Mouse (Mus musculus) T-helper 2 cell (primary cell): ENCODE data around the gene Spcs2.
"Not testable (repeated sequence)": the region's sequence is repeated elsewhere in the genome, so short reads cannot be mapped to it uniquely, and the experiment has no call there.

Experiments used
- in situ Hi-C: fragments of 300-600 bp; cut with MboI, MseI; formaldehyde crosslinking; loops from one replicate; pipeline ENCODE4 v1.15.1; 2025; ENCODE audit warnings: high pct_unique_total_duplicates

Spcs2 gene

DNA sequence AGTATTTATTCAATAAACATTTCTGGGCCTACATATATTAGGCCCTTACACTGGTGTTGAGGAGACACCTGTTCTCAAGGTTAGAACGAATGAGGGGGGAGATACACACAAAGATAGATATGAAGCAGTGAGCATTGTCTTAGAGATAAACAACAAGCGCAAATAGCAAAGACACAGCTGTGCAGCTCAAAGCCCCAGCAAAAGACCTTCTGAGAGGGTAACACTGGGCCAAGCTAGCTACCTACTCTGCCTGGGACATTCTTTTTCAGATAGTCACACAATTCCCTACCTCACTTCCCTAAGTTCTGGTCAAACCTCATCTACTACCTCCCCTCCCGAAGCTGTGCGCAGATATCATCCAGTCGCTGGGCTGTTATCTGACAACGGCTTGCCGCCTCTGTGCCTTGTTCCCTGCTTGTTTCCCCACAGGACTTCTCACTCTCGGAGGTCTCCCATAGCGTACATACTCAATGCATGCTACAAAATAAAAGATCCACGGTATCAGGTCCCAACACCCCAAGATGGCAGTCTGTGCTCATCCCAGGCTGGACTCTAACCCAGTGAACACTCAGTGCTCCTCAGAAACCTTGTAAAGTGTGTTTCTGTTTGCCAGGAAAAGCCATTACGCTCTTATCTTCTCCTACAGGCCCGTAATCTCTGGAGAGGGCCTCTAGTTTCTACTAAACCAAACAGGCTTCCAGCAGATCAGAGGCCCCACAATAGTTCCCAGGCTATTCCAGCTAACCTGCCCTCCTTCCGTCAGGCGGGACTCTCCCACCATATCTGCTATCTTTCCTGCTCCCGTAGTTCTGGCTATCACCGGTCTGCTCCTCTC lies 38.4 kb downstream of the Spcs2 start:
- in situ Hi-C loops, result loop anchor here (5.0 kb wide), 1 partner anchor 32 kb away; the partner anchor contains the start of gene Xrra1

DNA sequence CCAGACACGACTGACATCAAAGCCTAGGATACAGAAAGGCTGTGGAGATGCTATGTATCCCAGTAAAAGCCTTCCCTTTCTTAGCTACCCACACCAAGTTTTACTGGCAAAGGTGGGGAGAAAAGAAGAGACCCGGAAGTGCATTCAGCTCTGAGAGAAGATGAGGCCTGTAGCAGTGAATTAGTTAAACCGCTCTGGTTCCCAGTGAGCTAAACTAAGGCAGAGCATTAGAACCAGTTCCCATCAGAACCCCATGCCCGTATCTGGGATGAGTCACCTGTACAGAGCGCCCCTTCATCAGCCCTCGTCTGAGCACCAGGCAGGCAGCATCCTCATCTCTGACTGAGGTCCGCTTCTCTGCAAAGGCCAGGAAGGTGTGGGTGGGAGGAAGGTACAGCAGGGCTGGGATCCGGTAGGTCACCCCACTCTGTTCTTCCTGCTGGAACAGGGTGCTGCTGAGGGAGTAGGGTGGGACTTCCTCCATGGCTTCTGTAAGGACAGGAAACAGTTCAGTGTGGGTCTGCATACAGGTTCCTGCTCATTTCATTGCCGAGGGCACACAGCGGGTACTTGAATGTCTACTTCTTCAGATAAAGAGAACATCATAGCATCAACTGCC lies 40.1 kb downstream of the Spcs2 start:
- in situ Hi-C loops, result loop anchor here (5.0 kb wide), 1 partner anchor 34 kb away; the partner anchor contains the start of gene Xrra1

DNA sequence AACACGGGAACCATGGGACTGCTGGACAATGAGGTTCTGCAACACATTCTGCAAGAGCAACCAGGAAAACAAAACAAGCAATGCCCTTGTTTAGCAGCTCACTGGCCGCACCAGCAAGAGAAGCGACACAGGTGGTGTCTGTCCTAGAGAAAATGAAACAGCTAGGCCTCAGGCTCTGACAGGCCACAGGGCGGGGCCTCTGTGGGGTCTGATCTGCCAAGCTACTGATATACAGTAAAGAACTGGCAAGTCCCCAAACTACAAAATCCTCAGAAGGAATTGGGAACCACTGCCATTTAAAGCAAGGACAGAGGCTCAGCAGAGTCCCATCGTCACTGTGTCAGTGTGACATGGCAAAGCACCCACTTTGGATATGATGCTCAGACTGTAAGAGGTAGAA lies 40.8 kb downstream of the Spcs2 start:
- in situ Hi-C loops, result loop anchor here (5.0 kb wide), 1 partner anchor 35 kb away; the partner anchor contains the start of gene Xrra1

DNA sequence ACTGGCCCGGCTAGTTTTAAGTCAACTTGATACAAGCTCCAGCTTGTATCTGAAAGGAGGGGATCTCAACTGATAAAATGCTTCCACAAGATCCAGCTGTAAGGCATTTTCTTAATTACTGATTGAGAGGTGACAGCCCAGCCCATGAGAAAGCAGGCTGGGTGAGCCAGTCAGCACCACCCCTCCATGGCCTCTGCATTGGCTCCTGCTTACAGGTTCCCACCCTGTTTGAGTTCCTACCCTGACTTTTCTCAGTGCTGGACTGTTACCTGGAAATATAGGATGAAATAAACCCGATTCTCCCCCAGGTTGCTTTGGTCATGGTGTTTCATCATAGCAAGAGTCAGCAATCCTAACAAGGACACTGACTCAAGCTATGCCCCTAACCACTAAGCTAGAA lies 41.3 kb downstream of the Spcs2 start:
- in situ Hi-C loops, result loop anchor here (5.0 kb wide), 1 partner anchor 35 kb away; the partner anchor contains the start of gene Xrra1

DNA sequence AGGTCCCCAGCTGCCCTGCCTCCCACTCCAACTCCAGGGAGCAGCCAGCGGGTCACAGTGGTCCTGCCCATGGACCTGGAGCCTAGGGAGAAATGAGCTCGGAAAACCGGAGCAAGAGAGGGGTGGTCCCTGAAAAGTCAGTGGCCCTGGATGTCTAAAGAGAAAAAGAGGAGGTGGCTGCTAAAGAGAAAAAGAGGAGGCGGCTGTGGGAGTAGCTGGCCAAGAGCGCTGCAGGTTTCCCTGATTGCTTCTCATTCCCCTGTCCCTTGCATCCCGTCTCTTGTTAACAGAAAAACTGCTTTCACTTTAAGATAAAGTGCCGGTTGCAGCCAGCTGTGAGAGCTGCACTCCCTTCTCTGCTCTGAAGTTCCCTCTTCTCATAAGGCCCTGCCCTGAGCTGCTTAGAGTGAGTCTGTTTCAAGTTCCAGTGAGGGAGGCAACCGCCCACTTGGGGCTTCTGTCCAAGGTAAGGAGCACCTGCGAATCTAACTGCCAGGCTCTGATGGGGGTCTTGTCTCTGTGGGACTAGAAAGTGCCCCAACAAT lies 45.0 kb downstream of the Spcs2 start:
- in situ Hi-C loops, result not testable (repeated sequence)

DNA sequence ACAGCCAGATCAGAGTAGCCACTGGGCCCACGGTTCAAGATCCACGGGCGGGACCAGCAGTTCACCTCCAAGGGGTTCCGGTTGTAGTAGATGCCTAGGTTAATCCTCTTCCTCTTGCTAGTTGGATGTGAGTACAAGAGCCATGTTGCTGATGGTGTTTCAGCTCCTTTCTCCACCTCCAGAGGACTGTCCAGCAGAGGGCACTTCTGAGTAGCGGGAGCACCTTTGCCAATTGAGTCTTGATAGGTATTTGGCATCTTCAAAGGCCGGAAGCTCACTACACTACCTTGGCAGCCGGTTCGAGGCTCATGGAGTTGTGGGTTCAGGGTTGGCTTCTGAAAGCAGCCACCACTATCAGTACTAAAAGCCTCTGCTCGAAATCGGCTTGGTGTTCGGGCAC lies 49.9 kb downstream of the Spcs2 start:
- in situ Hi-C loops, result no loop called here

DNA sequence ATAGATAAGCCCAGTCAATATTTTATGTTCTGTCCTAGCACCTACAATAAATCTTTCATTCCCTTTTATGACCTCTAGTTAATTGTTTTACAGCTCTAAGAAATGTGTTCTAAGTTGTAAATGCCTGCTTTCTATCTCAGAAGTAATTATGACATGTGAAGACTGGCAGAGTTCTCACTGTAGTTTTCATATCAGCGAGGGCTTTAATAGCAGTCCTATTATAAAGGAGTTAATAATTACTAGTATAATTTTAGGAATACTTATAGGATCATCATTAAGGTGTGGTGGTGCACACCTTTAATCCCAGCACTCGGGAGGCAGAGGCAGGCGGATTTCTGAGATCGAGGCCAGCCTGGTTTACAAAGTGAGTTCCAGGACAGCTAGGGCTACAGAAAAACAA lies 51.6 kb downstream of the Spcs2 start:
- in situ Hi-C loops, result no loop called here

DNA sequence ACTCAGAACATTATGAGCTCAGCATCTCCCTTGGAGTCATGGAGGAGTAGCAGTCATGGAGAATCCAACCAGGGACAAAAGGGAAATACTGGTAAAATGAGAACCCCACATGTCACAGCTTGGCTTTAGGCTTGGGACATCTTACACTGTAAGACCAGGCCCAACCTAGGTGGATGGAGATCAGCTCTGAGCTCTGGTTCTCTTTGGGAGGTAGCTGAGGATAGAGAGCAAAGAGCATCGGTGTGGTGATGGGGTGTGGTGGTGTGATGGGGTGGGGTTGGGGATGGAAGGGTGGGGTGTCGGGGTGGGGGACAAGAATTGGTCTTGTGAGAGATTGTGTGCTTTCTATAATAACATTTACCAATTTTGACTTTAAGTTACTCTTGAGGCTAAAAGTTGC lies 52.4 kb downstream of the Spcs2 start:
- in situ Hi-C loops, result no loop called here

DNA sequence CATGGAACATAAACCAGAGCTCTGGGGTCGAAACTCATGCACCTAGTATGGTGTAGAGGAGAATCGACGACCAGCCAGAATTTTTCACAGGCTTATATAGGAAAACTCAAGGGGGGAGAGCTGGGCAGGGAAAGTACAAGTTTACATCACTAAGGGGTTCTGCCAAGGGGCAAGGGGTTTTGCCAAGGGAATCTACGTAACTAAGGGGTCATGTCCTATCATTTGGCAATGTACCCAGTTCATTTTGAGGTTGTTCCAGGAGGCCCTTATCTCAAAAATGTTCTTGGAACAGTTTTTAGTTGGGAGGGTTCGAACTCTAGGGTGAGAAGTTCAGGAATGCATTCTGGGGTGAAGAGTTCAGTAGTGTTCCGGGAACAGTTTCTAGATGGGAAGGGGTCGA lies 56.2 kb downstream of the Spcs2 start:
- in situ Hi-C loops, result not testable (repeated sequence)

DNA sequence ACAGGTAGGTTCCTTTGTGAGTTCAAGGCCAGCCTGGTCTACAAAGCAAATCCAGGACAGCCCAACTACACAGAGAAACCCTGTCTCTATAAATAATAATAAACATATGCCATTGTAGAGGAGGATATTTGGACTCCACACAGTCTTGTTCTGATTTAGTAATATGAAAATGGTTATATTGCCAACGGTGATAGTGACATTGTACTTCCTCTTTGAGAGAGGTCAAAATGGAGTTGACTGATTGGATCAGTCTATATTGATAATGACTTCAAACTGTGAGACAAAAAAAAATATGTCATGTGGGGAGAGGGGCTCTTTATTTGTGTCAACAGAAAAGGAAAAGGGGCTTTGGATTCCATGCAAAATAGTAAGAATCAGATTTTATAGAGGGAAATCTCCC lies 57.9 kb downstream of the Spcs2 start:
- in situ Hi-C loops, result no loop called here

DNA sequence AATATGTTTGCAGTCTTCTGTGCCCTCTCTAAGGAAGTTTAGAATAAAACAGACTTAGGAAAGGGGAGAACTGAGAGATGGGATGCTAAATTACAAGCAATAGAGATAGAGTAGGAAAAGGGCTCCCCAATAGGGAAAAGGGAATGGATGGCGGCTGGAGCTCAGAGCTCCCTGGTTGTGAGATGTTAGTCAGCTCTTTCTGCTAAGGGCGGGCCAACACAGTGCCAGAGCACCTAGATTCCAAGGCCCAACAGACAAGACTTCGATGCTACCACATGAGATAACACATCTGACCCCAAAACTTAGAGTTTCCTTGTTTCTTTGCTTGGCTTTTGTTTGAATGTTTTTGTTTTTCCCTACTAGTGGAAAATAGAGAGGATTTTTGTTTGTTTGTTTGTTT lies 59.2 kb downstream of the Spcs2 start:
- in situ Hi-C loops, result not testable (repeated sequence)

DNA sequence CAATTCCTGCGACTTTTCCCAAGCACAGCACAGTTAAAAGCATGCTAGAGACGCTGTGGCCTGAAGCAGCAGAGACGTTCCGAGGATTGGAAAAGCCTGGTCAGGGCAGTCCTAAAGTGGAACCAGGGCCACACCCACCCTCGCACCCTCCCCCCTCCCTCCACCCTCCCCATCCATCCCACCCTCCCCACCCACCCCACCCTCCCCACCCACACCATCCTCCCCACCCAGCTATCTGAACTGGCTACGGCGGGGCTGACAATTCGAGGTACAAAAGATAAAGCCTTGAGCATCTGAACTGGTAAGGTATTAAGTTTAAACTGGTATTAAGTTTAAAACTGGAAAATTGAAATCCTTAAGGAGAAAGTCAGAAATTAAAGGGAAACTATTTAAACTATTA lies 59.7 kb downstream of the Spcs2 start:
- in situ Hi-C loops, result no loop called here

DNA sequence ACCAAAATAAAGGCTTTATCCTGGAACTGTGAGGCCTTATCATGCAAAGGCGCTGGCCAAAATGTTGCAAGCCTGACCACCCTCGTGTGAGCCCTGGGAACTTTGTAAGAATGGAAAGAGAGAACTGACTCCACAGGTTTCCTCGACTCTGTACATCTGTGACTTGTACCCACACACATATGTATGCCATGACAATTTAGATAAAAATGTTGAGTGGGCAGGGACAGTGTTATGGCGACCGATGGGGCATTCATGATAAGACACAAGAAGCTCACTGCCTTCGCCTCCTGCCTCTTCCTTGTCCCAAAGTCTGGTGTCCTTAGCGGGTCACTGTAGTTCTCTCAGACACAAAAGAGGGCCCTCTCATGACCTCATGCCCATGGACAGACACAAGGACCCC lies 64.1 kb downstream of the Spcs2 start:
- in situ Hi-C loops, result loop anchor here (10.0 kb wide), 2 partner anchors 174 to 294 kb away; partner anchors contain the start of gene Tpbgl

DNA sequence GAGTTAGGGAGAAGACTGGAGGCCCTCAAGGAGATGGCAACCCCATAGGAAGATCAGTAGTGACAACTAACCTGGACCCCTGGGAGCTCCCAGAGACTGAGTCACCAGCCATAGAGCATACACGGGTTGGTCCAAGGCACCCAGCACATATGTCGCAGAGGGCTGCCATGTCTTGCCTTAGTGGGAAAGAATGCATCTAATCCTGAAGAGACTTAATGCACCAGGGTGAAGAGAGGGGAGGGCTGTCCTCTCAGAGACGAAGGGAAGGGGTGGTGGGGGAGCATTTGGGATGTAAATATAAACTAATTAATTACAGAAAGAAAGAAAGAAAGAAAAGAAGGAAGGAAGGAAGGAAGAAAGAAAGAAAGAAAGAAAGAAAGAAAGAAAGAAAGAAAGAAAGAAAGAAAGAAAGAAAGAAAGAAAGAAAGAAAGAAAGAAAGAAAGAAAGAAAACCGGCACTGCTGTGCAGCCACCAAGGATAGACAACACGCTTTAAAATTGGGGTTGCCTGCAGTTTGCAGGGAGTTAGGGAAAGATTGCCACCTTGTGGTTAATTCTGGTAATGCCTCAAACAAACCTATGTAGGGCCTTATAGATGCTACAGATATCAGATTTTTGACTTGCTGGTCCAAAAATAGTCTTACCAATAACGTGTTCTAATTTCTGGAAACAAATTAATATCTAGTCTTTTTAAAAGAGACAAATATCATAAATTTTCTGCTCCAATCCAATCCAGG lies 65.2 kb downstream of the Spcs2 start:
- in situ Hi-C loops, result loop anchor here (10.0 kb wide), 2 partner anchors 173 to 293 kb away; partner anchors contain the start of gene Tpbgl

DNA sequence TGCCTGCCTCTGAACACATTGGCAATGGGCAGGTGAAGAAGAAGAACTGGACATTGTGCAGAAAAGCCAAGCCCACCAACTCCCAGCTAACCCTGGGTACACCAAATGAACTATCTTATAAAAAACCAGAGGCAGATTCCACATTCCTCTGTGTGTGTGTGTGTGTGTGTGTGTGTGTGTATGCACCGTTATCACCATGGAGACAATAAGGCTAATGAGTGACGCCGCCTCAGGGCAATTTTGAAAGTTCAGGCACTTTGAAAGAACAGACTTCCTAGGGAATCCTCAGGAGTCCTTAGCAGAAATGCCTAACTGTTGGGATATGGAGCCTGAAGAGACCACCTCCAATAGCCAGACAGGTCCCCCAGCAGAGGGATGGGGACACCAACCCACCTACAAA lies 66.0 kb downstream of the Spcs2 start:
- in situ Hi-C loops, result loop anchor here (10.0 kb wide), 2 partner anchors 172 to 292 kb away; partner anchors contain the start of gene Tpbgl

DNA sequence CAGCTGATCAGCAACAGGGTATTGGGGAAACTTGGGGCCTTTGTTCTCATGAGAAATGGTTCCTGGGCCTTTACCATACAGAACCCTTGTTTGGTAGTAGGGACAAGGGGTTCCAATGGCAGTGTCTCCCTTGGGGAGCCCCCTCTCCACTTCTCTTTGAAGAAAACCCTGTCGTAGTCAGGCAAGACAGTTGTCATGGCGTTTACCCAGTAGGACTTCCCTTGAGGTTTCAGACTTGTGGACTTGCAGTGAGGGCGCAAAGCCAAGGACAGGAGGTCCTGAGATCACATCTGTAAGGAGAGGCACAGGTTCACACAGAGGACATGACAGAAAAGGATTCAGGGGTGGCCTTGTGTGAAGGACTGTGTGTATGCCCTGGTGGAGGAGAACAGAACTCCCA lies 66.8 kb downstream of the Spcs2 start:
- in situ Hi-C loops, result loop anchor here (10.0 kb wide), 2 partner anchors 172 to 292 kb away; partner anchors contain the start of gene Tpbgl

DNA sequence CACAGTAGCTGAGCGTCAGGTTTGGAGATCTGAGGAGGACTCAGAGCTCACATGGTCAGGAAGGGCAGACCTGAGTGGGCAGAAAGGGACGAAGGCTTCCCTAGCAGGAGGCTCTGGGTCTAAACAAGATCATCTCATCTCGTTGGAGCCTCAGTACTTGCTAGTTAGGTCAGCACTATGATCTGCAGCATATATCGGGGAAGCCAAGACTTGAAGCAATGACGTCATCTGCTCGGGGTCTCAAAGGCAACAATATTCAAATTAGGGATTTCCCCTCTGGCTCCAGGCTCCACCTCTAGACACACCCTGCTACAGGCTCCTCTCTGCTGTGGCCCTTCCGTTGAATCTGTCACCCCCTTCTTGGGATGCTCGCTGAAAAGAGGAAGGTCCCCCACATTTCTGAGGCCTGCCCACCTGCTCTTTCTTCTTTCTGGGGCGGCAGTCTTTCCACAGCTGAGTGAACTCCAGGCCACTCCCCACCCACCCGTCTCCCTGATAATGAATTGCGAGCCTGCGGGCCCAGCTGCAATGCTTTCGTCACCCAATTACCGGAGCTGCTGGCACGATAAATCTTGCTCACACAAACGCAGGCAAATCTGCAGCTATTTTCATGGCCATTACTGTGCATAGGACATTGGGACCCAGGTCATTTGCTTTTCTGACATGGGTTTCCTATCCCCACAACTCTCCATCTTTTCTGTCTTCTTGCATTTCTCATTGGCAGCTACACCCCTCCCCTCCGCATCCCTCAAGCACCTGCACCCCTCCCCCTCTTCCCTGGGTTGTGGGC lies 67.9 kb downstream of the Spcs2 start:
- in situ Hi-C loops, result loop anchor here (10.0 kb wide), 2 partner anchors 171 to 291 kb away; partner anchors contain the start of gene Tpbgl

DNA sequence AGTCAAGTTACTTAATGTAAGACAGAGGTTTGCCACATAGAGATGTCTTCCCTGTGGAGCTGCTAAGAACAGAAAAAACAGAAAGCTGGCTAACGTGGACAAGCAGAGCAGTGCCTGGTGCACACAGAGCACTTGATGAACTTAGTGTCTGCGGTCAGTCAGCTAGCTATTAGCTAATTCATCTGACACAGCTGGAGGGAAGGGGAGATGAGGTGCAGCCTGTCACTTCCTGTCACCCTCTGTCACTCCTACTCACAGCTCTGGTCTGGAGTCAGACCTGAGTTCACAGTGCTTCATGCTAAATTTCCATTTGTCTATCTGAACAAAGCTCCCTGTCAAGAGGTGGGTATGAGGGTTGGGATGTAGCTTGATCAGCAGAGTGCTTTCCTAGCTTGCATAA lies 69.2 kb downstream of the Spcs2 start:
- in situ Hi-C loops, result loop anchor here (10.0 kb wide), 2 partner anchors 169 to 289 kb away; partner anchors contain the start of gene Tpbgl

DNA sequence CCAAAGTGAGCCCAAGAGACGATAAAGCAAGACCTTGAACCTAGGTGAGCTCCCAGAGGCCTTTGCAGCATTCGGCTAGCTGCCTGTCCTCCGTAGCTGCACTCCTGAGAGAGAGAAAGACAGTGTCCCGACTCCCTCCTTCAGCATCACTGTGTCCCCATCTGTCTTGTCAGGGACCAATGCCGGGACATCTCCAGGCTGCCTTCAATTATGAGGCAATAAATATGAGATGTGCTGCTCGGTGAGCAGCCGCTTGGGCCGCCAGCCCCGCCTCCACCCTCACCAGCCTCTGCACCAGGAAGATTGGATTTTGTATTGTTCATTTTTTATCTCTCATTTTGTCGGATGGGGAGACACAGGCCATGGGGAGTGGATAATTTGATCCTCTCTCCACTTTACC lies 72.4 kb downstream of the Spcs2 start:
- in situ Hi-C loops, result loop anchor here (10.0 kb wide), 2 partner anchors 166 to 286 kb away; partner anchors contain the start of gene Tpbgl

DNA sequence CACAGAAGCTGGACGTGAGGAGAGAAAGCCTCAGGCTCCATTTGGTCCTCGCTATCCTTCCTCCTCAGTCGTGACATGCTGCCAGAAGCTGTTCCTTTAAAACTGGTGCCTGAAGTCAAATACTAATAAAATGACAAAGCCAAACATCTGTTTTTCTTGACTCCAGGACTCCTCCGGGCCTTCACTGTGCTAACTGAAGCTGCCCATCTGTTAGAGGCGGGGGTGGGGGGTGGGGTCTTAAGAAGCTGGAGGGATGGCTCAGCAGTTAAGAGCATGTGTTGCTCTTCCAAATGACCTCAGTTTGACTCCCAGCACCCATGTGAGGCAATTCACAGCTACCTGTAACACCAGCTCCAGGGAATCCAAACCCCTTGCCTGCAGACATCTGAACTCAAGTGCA lies 74.7 kb downstream of the Spcs2 start:
- in situ Hi-C loops, result no loop called here

DNA sequence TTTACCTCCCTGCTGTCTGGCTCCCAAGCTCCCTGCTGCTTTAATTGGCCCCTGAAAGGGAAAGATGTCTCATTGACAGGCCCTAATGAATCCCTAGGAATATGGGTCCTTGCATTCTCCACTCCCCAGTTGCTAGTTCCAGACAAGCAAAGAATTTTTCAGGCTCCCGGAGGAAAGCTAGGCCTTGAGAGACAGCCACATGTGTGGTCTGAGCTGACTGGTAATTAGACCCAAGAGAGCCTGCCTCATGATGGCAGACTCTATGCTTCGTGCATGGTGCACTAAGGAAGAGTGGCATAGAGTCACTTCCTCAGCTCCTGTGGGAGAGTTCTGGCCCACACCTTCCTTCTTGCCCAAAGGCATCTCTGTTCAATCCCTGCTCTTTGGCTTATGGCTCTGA lies 75.3 kb downstream of the Spcs2 start:
- in situ Hi-C loops, result no loop called here
